Mouse (Mus musculus): ENCODE measurements around the gene Sparcl1. TPM values are rescaled to one million over a fixed set of nuclear protein-coding genes. Genes with fewer than 3 reads are reported as not detected.

The Sparcl1 gene
- total RNA-seq, 2 experiments from 2014 or later = 111 to 112 TPM

Small RNA genes within 50 kb of the gene (microRNA-seq; reads per million reads assigned to microRNA genes)
- 1.4 reads per million for gene Mir5619

Other genes with a start within 250 kb of the Sparcl1 start
- 10 to 100 TPM; 28.4 to 28.6 TPM for gene Klhl8, start 202.5 kb downstream of the Sparcl1 start, total RNA-seq (2021)
- under 1 TPM in 1 of 2 experiments, not detected in 1; 0.47 TPM for gene Hsd17b13, start 136.3 kb downstream of the Sparcl1 start, total RNA-seq (2021)
- gene Hsd17b11, start 91.8 kb downstream of the Sparcl1 start, total RNA-seq (2021) = 1 to 10 TPM; 7.5 to 9.4 TPM
- gene Nudt9, start 67.4 kb downstream of the Sparcl1 start, total RNA-seq (2021) = 10 to 100 TPM; 66.3 to 68.5 TPM
- gene Gm17660, start 36.1 kb downstream of the Sparcl1 start, total RNA-seq (2021) = not detected
- not detected for gene Dspp, start 57.0 kb upstream of the Sparcl1 start, total RNA-seq (2021)
- gene Dmp1, start 88.9 kb upstream of the Sparcl1 start, total RNA-seq (2021) = under 1 TPM; 0.71 to 0.88 TPM
- not detected for gene Ibsp, start 185.4 kb upstream of the Sparcl1 start, total RNA-seq (2021)
- not detected for gene Mepe, start 211.6 kb upstream of the Sparcl1 start, total RNA-seq (2021)

All from gastrocnemius, adult 18-20 months (tissue).